Mouse (Mus musculus) G1E (cell line): ENCODE measurements around the gene Zfp961.
"Not testable (repeated sequence)": the region's sequence is repeated elsewhere in the genome, so short reads cannot be mapped to it uniquely, and the experiment has no call there.

ENCODE experiments used
- CTCF ChIP-seq: IDR thresholded peaks from 2 replicates; pipeline ENCODE4 v1.5.1; 2012; ENCODE audit warnings: low read depth, low read length, inconsistent platforms, mixed read lengths
- GATA1 ChIP-seq: IDR thresholded peaks from 2 replicates; pipeline ENCODE4 v1.6.1; 2012; ENCODE audit warnings: borderline replicate concordance, low read length, inconsistent platforms, mixed read lengths
- GATA2 ChIP-seq: IDR thresholded peaks from 2 replicates; pipeline ENCODE4 v1.6.1; 2012; ENCODE audit warnings: low read depth, low read length, inconsistent platforms, borderline replicate concordance
- POLR2AphosphoS5 ChIP-seq: IDR thresholded peaks from 2 replicates; pipeline ENCODE4 v1.6.1; 2012; ENCODE audit warnings: low read depth, low read length, inconsistent platforms; ENCODE audit not compliant: insufficient replicate concordance
- TAL1 ChIP-seq: conservative IDR thresholded peaks from 2 replicates; pipeline ENCODE4 v1.6.1; 2012; ENCODE audit warnings: low read depth, low read length, inconsistent platforms, mixed read lengths

DNA sequence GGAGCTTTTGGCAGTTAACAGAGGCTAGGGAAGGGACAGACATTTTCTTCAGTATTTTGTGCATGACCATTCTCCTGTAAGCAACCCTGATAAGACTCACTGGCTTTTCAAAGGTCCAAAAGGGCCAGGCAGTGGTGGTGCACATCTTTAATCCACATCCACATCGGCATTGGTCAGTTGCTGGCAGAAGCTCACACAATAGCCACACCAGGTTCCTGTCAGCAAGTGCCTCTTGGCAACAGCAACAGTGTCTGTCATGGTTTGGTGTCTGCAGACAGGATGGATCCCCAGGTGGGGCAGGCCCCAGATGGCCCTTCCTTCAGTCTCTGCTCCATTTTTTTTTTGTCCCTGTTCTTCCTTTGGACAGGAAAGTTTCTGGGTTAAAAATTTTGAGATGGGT, 68.2 kb downstream of the Zfp961 start:
- TF ChIP-seq CTCF, TAL1, GATA1, POLR2AphosphoS5, GATA2: not testable (repeated sequence)
